Mouse (Mus musculus): Measurements from ENCODE around the gene 1700086D15Rik.

- TF ChIP-seq CTCF (conservative IDR thresholded peaks at IDR 0.05; ENCODE audit: insufficient read depth, insufficient read length, low read depth, low read length): peak; percentile 78
- TF ChIP-seq POLR2A (IDR thresholded peaks at IDR 0.05; ENCODE audit: low read depth, low read length): no peak
These were observed 37.6 kb upstream of the 1700086D15Rik start for GRCm38 (mm10) chr11:65197280-65197679.

Measured in kidney, adult 2 months (tissue).